Mouse (Mus musculus) heart, embryonic 14.5 days (tissue): ENCODE data around the gene Ifi214. TPM values are rescaled to one million over a fixed set of nuclear protein-coding genes. Genes with fewer than 3 reads are reported as not detected.
"Not testable (repeated sequence)": the region's sequence is repeated elsewhere in the genome, so short reads cannot be mapped to it uniquely, and the experiment has no call there.

Experiments
- ATAC-seq: fragments of 200-750 bp; cut with Nextera tagmentation; 2 replicates; pipeline ENCODE4 v1.8.0; 2017; ENCODE audit warnings: low read depth, moderate TSS enrichment; ENCODE audit not compliant: insufficient number of reproducible peaks, insufficient read depth, low FRiP score
- H3K27ac ChIP-seq, 2 experiments: fragments of 200-500 bp in 1 of 2; fragments of 300-500 bp in 1 of 2; sonication (generic) in 1 of 2; replicated peaks in 1 of 2; 2 replicates each; pipeline ENCODE4 v1.5.1; 2012 to 2014; ENCODE audit warnings: low read depth in 2 of 2, low read length in 2 of 2, control low read depth in 1 of 2, mild to moderate bottlenecking in 1 of 2, mixed read lengths in 1 of 2; ENCODE audit not compliant: control insufficient read depth in 1 of 2, insufficient read depth in 1 of 2
- H3K27me3 ChIP-seq: fragments of 300-500 bp; sonication (generic); 2 replicates; pipeline ENCODE4 v1.6.1; 2014; ENCODE audit warnings: mild to moderate bottlenecking, low read length, control low read depth; ENCODE audit not compliant: control insufficient read depth, insufficient read depth
- H3K36me3 ChIP-seq: fragments of 300-500 bp; sonication (generic); 2 replicates; pipeline ENCODE4 v1.6.1; 2014; ENCODE audit warnings: mild to moderate bottlenecking, control low read depth, low read length, mixed read lengths; ENCODE audit not compliant: control insufficient read depth, insufficient read depth
- H3K4me1 ChIP-seq, 2 experiments: fragments of 200-500 bp in 1 of 2; fragments of 300-500 bp in 1 of 2; sonication (generic) in 1 of 2; 2 replicates each; pipeline ENCODE4 v1.6.1; 2012 to 2014; ENCODE audit warnings: low read length in 2 of 2, control low read depth in 1 of 2, mixed read lengths in 1 of 2; ENCODE audit not compliant: control insufficient read depth in 2 of 2, insufficient read depth in 2 of 2
- H3K4me2 ChIP-seq: fragments of 300-500 bp; sonication (generic); 2 replicates; pipeline ENCODE4 v1.6.1; 2014; ENCODE audit warnings: mild to moderate bottlenecking, low read length
- H3K4me3 ChIP-seq, 2 experiments: fragments of 200-500 bp in 1 of 2; fragments of 300-500 bp in 1 of 2; sonication (generic) in 1 of 2; 2 replicates each; pipeline ENCODE4 v1.5.1; 2012 to 2014; ENCODE audit warnings: low read length in 2 of 2, mild to moderate bottlenecking in 2 of 2, control low read depth in 1 of 2, low read depth in 1 of 2, moderate library complexity in 1 of 2; ENCODE audit not compliant: control insufficient read depth in 1 of 2, insufficient read depth in 1 of 2
- H3K9ac ChIP-seq: fragments of 300-500 bp; sonication (generic); 2 replicates; pipeline ENCODE4 v1.6.1; 2014; ENCODE audit warnings: mild to moderate bottlenecking, low read length
- H3K9me3 ChIP-seq: fragments of 300-500 bp; sonication (generic); 2 replicates; pipeline ENCODE4 v1.6.1; 2016; ENCODE audit warnings: low read length, control low read depth; ENCODE audit not compliant: control insufficient read depth
- WGBS: fragments of 180-500 bp; shearing (Covaris S2); extraction: QIAGEN DNeasy Blood & Tissue Kit; methylation state at CpG from one replicate; pipeline ENCODE4 v1.1.7; 2014; 5-methylcytosine and 5-hydroxymethylcytosine counted together
- microRNA-seq: library from miRNA; unstranded; fragments of <30 nt; microRNA quantifications from one replicate; pipeline ENCODE4, GENCODE M21; 2016
- polyA plus RNA-seq: library from polyadenylated mRNA; unstranded; fragments of >200 nt; fragmentation: Nextera tagmentation; extraction: Ambion mirVana; gene quantifications from 2 replicates; pipeline ENCODE4 v1.2.1, GENCODE M21; 2014

The Ifi214 gene
- polyA plus RNA-seq, 1 experiment from 2014 or later: not detected

DNA sequence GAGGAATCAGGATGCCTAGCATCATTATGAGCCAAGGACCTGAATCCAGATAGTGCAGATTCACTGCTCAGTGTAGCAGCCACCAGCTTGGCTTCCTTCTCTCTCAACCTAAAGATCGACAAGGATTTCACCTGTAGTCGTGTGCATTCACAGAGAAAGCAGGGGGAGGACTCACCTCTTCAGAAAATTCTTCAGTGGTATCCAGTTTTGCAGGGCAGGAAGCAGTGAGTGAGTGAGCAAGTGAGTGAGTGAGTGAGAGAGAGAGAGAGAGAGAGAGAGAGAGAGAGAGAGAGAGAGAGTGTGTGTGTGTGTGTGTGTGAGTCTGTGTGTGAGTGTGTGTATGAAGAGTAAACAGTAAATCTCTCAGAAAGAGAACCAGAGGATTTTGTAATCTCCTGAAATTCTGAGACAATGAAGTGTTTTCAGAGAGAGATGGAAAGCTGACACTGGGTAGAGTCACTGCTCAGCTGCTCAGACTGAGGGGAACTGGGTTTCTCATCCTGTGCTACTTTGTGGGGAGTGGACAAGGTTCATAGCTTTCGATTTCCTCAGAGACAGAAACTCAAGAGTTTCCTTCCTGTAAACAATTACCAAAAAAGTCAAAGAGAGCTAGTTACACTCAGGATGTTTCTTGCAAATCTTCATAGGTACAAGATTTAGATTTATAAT is 44.8 kb downstream of the Ifi214 start, which contains the start of gene Ifi206:
Gene Ifi206, minus strand, starts transcription at position 230 of the 669 bp plus-strand sequence.
- H3K36me3 ChIP-seq, H3K4me1 ChIP-seq, H3K4me2 ChIP-seq, H3K9ac ChIP-seq, H3K27me3 ChIP-seq, H3K9me3 ChIP-seq, ATAC-seq, H3K4me3 ChIP-seq, H3K27ac ChIP-seq: not testable (repeated sequence)
- 72% methylated on average over 3 of the region's 3 CpGs for WGBS

DNA sequence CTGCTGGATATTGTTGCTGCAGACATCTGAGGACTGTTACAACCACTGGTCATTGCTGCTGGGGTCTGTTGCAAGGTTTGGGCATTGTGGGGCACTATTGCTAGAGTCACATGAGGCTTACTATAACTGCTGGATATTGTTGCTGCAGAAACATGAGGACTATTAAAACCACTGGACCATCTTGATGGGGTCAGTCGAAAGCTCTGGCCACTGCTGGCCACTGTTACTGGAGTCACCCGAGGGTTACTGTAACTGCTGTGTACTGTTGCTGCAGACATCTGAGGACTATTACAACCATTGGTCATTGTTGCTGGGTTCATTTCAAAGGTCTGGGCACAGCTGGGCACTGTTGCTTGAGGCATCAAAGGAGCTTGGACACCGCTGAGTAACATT is 54.6 kb downstream of the Ifi214 start:
- H3K27me3 ChIP-seq, H3K4me2 ChIP-seq, H3K4me1 ChIP-seq, H3K4me3 ChIP-seq, H3K9ac ChIP-seq, H3K9me3 ChIP-seq, H3K27ac ChIP-seq, ATAC-seq, H3K36me3 ChIP-seq: not testable (repeated sequence)
- 77% methylated on average over 3 of the region's 3 CpGs for WGBS

DNA sequence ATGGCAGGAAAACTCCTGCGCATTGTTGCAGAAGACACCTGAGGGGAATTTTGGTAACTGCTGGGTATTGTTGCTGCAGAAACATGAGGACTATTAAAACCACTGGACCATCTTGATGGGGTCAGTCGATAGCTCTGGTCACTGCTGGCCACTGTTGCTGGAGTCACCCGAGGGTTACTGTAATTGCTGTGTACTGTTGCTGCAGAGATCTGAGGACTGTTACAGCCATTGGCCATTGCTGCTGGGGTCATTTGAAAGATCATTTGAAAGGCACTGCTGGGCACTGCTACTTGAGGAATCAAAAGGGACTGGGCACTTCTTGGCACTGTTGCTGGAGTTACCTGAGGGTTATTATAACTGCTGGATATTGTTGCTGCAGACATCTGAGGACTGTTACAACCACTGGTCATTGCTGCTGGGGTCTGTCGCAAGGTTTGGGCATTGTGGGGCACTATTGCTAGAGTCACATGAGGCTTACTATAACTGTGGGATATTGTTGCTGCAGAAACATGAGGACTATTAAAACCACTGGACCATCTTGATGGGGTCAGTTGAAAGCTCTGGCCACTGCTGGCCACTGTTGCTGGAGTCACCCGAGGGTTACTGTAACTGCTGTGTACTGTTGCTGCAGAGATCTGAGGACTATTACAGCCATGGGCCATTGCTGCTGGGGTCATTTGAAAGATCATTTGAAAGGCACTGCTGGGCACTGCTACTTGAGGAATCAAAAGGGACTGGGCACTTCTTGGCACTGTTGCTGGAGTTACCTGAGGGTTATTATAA is 55.2 kb downstream of the Ifi214 start:
- ATAC-seq, H3K27ac ChIP-seq, H3K4me3 ChIP-seq, H3K4me1 ChIP-seq, H3K36me3 ChIP-seq, H3K9me3 ChIP-seq, H3K4me2 ChIP-seq, H3K27me3 ChIP-seq, H3K9ac ChIP-seq: not testable (repeated sequence)
- WGBS: 79% methylated on average over 5 of the region's 5 CpGs

Small RNAs within 50 kb of the gene (microRNA-seq; reads per million reads assigned to microRNA genes)
- gene Gm44481: not detected

Other genes starting within 250 kb of the Ifi214 start
- 0.45 and 0.96 TPM in 2 replicates for gene Ackr1, start 202.2 kb downstream of the Ifi214 start, polyA plus RNA-seq
- gene Aim2, start 185.1 kb downstream of the Ifi214 start, polyA plus RNA-seq: 2.2 and 2.5 TPM in 2 replicates
- 1.0 and 1.1 TPM in 2 replicates for gene Cadm3, start 168.3 kb downstream of the Ifi214 start, polyA plus RNA-seq
- gene Ifi206, start 44.9 kb downstream of the Ifi214 start, polyA plus RNA-seq: 0.16 and 0.42 TPM in 2 replicates
- gene Ifi213, start 63.3 kb upstream of the Ifi214 start, polyA plus RNA-seq: 0.22 TPM in 1 of 2 replicates, not detected in the other
- 0.23 and 0.58 TPM in 2 replicates for gene Ifi209, start 95.0 kb upstream of the Ifi214 start, polyA plus RNA-seq
- 0.08 and 0.15 TPM in 2 replicates for gene Ifi208, start 137.7 kb upstream of the Ifi214 start, polyA plus RNA-seq
- 0.91 and 1.4 TPM in 2 replicates for gene Ifi207, start 205.8 kb upstream of the Ifi214 start, polyA plus RNA-seq
- gene Ifi204, start 231.0 kb upstream of the Ifi214 start, polyA plus RNA-seq: 2.3 and 2.6 TPM in 2 replicates